Mouse (Mus musculus) mouse trophoblast stem cell (cell line): Measurements from ENCODE around the gene Pcdh9.

Experiments used
- in situ Hi-C, 2 experiments: fragments of 300-500 bp; cut with MseI, MboI; formaldehyde crosslinking; loops; 2 replicates in 1 of 2; 3 replicates in 1 of 2; pipeline ENCODE4 v1.15.1; 2025

Pcdh9 gene

GRCm38 (mm10) chr14:93055997-93056396 is 834.5 kb downstream of the Pcdh9 start:
- in situ Hi-C loops, result no loop called here

DNA sequence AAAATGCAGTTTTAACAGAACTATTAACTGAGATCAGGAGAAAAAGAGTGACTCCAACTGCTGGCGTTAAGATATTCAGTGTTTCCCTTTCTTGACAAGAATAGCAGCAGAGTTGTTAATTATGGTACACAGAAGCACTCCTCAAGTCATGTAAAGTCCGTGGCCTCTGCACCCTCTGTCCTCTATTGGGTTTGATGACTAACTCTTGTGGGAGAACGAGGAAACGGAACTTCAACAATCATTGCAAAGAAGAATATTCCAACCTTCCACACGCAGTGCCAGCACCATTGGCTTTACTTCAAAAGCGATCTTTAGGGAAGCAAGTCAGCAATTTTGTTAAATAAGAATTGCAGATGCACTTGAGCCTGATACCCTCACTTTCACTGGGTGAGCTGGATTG is 849.9 kb downstream of the Pcdh9 start:
- in situ Hi-C loops, result no loop called here

- in situ Hi-C loops, result no loop called here
These were observed 850.9 kb downstream of the Pcdh9 start for GRCm38 (mm10) chr14:93039326-93040221.

DNA sequence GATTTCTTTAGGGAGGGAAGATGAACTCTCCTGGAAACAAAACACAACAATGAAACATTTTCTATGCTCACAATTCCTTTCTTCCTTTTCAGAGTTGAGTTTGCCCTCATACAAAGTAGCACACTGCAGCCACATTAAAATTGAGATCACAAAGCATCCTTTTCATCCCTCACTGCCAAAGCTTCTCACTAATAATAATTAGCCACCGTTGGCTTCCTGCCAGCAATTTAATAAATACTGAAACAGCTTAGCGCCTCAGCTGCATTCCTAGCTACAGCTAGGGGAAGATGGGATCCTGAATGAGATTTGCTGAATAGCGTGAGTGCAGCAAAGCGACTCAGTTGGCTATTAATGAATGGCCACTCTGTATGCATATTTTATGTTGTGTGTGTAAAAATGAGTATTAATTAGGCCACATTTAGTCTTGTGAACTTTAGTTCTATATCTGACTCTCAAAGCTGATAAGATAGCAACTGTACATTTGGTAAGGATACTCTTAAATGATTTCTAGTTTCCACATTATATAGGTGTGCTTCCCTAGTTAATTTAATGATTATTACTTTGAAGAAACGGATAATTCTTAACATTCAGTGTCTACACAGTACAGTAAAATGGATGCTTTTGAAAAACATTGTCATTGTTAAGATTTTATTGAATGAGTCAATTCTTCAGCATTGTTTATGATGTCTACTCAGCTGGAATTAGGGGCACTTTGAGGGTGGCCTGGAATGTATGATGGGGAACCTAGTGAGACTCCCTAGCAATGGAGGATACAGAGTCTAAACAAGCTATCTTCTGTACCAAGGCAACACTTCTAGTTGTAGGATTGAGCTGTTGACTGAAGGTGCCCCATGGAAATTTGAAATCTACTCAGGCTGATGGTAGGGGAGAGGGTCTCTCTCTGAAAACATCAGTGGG is 881.1 kb downstream of the Pcdh9 start:
- in situ Hi-C loops, result no loop called here
